Mouse (Mus musculus) heart, adult 2 months (tissue): ENCODE measurements at regions not wholly inside any gene's neighbourhood (a gene's known extent, or its start where the extent isn't known, plus 50 kb on each side); places are given as distances from the start of the nearest gene placed in this dataset.
A peak's percentile ranks its signal among the peaks of the same experiment; 100 is the strongest.

Source experiments
- DNase-seq, 2 experiments: peaks; one replicate each; pipeline ENCODE4 v3.0.0; 2021
- H3K27ac ChIP-seq: fragments of 200-600 bp; 2 replicates; pipeline ENCODE4 v1.8.1; 2022
- H3K27me3 ChIP-seq: fragments of 200-500 bp; 2 replicates; pipeline ENCODE4 v1.6.1; 2012; ENCODE audit warnings: mild to moderate bottlenecking, low read length, inconsistent platforms, mixed read lengths; ENCODE audit not compliant: control insufficient read depth, insufficient read depth
- H3K36me3 ChIP-seq: fragments of 200-500 bp; 2 replicates; pipeline ENCODE4 v1.6.1; 2012; ENCODE audit warnings: low read length, inconsistent platforms; ENCODE audit not compliant: control insufficient read depth, insufficient read depth
- H3K4me1 ChIP-seq: fragments of 200-500 bp; 2 replicates; pipeline ENCODE4 v1.6.1; 2011; ENCODE audit warnings: low read length; ENCODE audit not compliant: control insufficient read depth, insufficient read depth
- H3K4me3 ChIP-seq: fragments of 200-600 bp; 2 replicates; pipeline ENCODE4 v1.8.1; 2022
- H3K79me2 ChIP-seq: fragments of 200-500 bp; replicated peaks from 2 replicates; pipeline ENCODE4 v1.6.1; 2012; ENCODE audit warnings: mild to moderate bottlenecking, inconsistent platforms, low read length, moderate library complexity, mixed read lengths; ENCODE audit not compliant: control insufficient read depth, insufficient read depth
- H3K9ac ChIP-seq: fragments of 200-500 bp; 2 replicates; pipeline ENCODE4 v1.6.1; 2012; ENCODE audit warnings: low read depth, mild to moderate bottlenecking, control low read depth, inconsistent platforms, low read length, mixed read lengths
- CTCF ChIP-seq: fragments of 200-600 bp; IDR thresholded peaks from 2 replicates; pipeline ENCODE4 v1.8.1; 2022; ENCODE audit warnings: antibody characterized with exemption, mild to moderate bottlenecking, moderate library complexity
- EP300 ChIP-seq: fragments of 200-500 bp; IDR thresholded peaks from 2 replicates; pipeline ENCODE4 v1.6.1; 2011; ENCODE audit warnings: low read depth, low read length, control low read depth; ENCODE audit not compliant: insufficient read depth
- POLR2A ChIP-seq: fragments of 200-500 bp; IDR thresholded peaks from 2 replicates; pipeline ENCODE4 v1.6.1; 2011; ENCODE audit warnings: mild to moderate bottlenecking, low read depth, low read length, control low read depth; ENCODE audit not compliant: insufficient read depth
- WGBS: fragments of 180-500 bp; shearing (Covaris S2); methylation state at CpG from one replicate; pipeline ENCODE4 v1.1.7; 2018; 5-methylcytosine and 5-hydroxymethylcytosine counted together
- intact Hi-C: fragments of 180-260 bp; cut with DNase I; formaldehyde crosslinking; loops from one replicate; pipeline ENCODE4 v1.15.1; 2025

- peaks cover 3% of the 10 kb centered on the region; the same call in 1 of the 2 replicates for H3K27me3 ChIP-seq
- H3K9ac ChIP-seq, result no peak overlapping the region
- no peaks in the 10 kb centered on the region for H3K36me3 ChIP-seq
- peaks cover 3% of the 10 kb centered on the region for H3K4me1 ChIP-seq
- H3K79me2 ChIP-seq, result no peaks in the 10 kb centered on the region
- TF ChIP-seq EP300, result no peak
- TF ChIP-seq CTCF, result no peak
- no peak for TF ChIP-seq POLR2A
- H3K27ac ChIP-seq, result no peak overlapping the region
- H3K4me3 ChIP-seq, result no peak overlapping the region
- intact Hi-C loops, result no loop called here
- 3% methylated on average over 11 of the region's 11 CpGs for WGBS
- DNase-seq, result peak; percentile 32 to 38
Observed at GRCm38 (mm10) chr9:115390880-115391281, 80.7 kb upstream of the Stt3b start.

DNA sequence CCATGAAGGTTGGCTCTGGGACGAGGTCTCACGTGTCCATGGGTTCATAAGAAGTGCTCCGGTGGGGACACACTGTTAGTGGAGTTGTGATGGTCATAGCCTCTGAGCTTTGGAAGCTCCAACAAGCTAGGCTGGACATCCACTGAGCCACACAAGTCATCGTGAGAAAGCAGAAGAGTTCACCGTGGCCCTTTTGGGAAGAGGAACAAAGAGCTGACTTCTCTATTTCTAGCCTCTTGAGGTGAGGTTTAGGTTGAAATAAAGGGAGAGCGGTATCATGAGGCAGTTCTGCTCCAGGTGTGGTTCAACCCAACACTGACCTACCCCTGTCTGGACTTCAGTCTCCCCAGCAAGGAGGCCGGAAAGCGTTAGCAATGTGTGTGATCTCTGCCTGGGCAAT lies 85.3 kb upstream of the Stt3b start:
- 92% methylated on average over 8 of the region's 8 CpGs for WGBS
- no peaks in the 10 kb centered on the region for H3K36me3 ChIP-seq
- intact Hi-C loops, result no loop called here
- H3K27me3 ChIP-seq, result peaks cover 3% of the 10 kb centered on the region; the same call in 1 of the 2 replicates
- DNase-seq, result no peak
- no peak overlapping the region for H3K9ac ChIP-seq
- no peak overlapping the region for H3K4me3 ChIP-seq
- no peak overlapping the region for H3K27ac ChIP-seq
- no peaks in the 10 kb centered on the region for H3K79me2 ChIP-seq
- H3K4me1 ChIP-seq, result peaks cover 3% of the 10 kb centered on the region
- no peak for TF ChIP-seq EP300
- no peak for TF ChIP-seq CTCF
- no peak for TF ChIP-seq POLR2A

DNA sequence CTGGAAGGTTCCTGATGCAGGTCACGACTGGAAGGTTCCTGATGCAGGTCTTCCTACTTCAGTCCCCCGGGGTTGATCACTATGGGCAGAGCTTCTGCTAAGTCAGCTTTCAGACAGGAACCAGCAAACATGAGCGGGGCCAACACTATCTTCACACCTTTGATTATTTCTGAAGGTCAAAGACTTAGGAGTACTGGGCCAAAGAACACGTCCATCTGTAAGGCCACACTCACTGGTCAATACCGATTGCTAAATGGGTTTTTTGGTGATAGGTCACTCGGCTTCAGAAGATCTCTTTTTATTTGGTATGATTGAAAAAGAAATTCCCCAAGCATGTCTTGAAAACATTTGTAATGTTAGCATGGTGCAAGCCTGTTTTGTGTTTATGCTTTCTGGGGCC lies 90.2 kb upstream of the Stt3b start:
- 83% methylated on average over 6 of the region's 6 CpGs for WGBS
- H3K79me2 ChIP-seq, result no peaks in the 10 kb centered on the region

GRCm38 (mm10) chr9:115401405-115402151 lies 91.4 kb upstream of the Stt3b start:
- 71% methylated on average over 13 of the region's 13 CpGs for WGBS

More for the DNA sequence above, 90.2 kb upstream of the Stt3b start:
- H3K4me3 ChIP-seq, result no peak overlapping the region
- no peaks in the 10 kb centered on the region for H3K27me3 ChIP-seq
- no peak overlapping the region for H3K27ac ChIP-seq
- H3K4me1 ChIP-seq, result no peaks in the 10 kb centered on the region
- H3K9ac ChIP-seq, result no peak overlapping the region
- TF ChIP-seq POLR2A (no peak), EP300 (no peak), CTCF (no peak)
- no peaks in the 10 kb centered on the region for H3K36me3 ChIP-seq
- intact Hi-C loops, result no loop called here
- DNase-seq, result no peak

GRCm38 (mm10) chr9:115402661-115403060 lies 92.4 kb upstream of the Stt3b start:
- Histone ChIP-seq H3K9ac (no peak overlapping the region), H3K27me3 (no peaks in the 10 kb centered on the region), H3K36me3 (no peaks in the 10 kb centered on the region), H3K4me1 (no peaks in the 10 kb centered on the region), H3K79me2 (no peaks in the 10 kb centered on the region), H3K27ac (no peak overlapping the region), H3K4me3 (no peak overlapping the region)
- DNase-seq, result no peak
- TF ChIP-seq POLR2A (no peak), EP300 (no peak), CTCF (no peak)
- intact Hi-C loops, result no loop called here
- 82% methylated on average over 6 of the region's 6 CpGs for WGBS

More at GRCm38 (mm10) chr9:115401405-115402151, 91.4 kb upstream of the Stt3b start:
- Histone ChIP-seq H3K79me2 (no peaks in the 10 kb centered on the region), H3K36me3 (no peaks in the 10 kb centered on the region), H3K4me3 (no peak overlapping the region), H3K27me3 (no peaks in the 10 kb centered on the region), H3K9ac (no peak overlapping the region), H3K4me1 (no peaks in the 10 kb centered on the region), H3K27ac (no peak overlapping the region)
- intact Hi-C loops, result no loop called here
- no peak for DNase-seq
- no peak for TF ChIP-seq POLR2A
- no peak for TF ChIP-seq CTCF
- TF ChIP-seq EP300, result no peak

DNA sequence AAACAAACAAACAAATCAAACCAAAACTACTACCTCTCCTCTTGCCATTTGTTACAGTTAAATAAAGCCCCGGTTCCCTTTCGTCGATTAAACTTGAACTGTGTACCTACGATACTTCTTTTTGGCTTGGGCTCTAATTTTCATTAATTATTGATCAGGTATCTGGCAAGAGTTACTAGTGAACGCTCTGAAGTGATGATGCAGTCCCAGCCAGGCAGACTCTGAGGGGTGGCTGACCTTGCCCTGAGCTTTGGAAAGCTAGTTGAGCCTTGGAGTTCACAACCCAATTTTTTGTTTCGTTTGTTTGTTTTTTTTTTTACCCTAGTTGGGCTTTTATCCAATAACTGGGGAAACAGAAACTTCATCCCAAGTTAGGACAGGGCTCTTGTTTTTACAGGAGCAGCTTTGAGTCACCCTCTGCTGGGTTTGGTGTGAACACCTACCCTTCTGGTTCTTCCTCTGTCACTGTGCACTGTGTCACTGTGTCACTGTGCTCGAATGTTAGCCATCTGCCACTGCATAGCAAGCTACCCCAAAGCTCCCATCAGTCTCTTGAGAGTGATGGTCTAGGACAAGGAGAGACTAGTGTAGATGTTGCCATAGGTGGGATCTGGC lies 93.2 kb upstream of the Stt3b start:
- intact Hi-C loops, result no loop called here
- TF ChIP-seq CTCF (no peak), POLR2A (no peak), EP300 (no peak)
- no peak for DNase-seq
- no peak overlapping the region for H3K27ac ChIP-seq
- no peaks in the 10 kb centered on the region for H3K4me1 ChIP-seq
- H3K79me2 ChIP-seq, result no peaks in the 10 kb centered on the region
- H3K9ac ChIP-seq, result no peak overlapping the region
- H3K27me3 ChIP-seq, result no peaks in the 10 kb centered on the region
- H3K4me3 ChIP-seq, result no peak overlapping the region
- no peaks in the 10 kb centered on the region for H3K36me3 ChIP-seq
- 79% methylated on average over 7 of the region's 7 CpGs for WGBS
